Mouse (Mus musculus) hindbrain, embryonic 14.5 days (tissue): ENCODE data around the gene Pdzrn3. TPM values are rescaled to one million over a fixed set of nuclear protein-coding genes. Genes with fewer than 3 reads are reported as not detected.

Source experiments
- ATAC-seq: fragments of 200-750 bp; cut with Nextera tagmentation; 2 replicates; pipeline ENCODE4 v1.8.0; 2017; ENCODE audit warnings: moderate number of reproducible peaks, mild to moderate bottlenecking, moderate TSS enrichment, moderate library complexity; ENCODE audit not compliant: low FRiP score
- DNase-seq: peaks from one replicate; pipeline ENCODE4 v3.0.0-alpha.2; 2015; ENCODE audit warnings: low spot score
- H3K27ac ChIP-seq: fragments of 300-500 bp; sonication (generic); 2 replicates; pipeline ENCODE4 v1.5.1; 2014; ENCODE audit warnings: mild to moderate bottlenecking, moderate library complexity
- H3K27me3 ChIP-seq: fragments of 300-500 bp; sonication (generic); 2 replicates; pipeline ENCODE4 v1.6.1; 2014; ENCODE audit warnings: mild to moderate bottlenecking, low read length, mixed read lengths; ENCODE audit not compliant: control insufficient read depth, insufficient read depth
- H3K36me3 ChIP-seq: fragments of 300-500 bp; sonication (generic); replicated peaks from 2 replicates; pipeline ENCODE4 v1.6.1; 2014; ENCODE audit not compliant: control insufficient read depth, insufficient read depth
- H3K4me1 ChIP-seq: fragments of 300-500 bp; sonication (generic); replicated peaks from 2 replicates; pipeline ENCODE4 v1.6.1; 2014; ENCODE audit warnings: antibody characterized with exemption, low read length, mixed read lengths; ENCODE audit not compliant: control insufficient read depth, insufficient read depth
- H3K4me2 ChIP-seq: fragments of 300-500 bp; sonication (generic); replicated peaks from 2 replicates; pipeline ENCODE4 v1.6.1; 2014; ENCODE audit warnings: mild to moderate bottlenecking, moderate library complexity
- H3K4me3 ChIP-seq: fragments of 300-500 bp; sonication (generic); replicated peaks from 2 replicates; pipeline ENCODE4 v1.5.1; 2014; ENCODE audit warnings: mild to moderate bottlenecking, low read length
- H3K9ac ChIP-seq: fragments of 300-500 bp; sonication (generic); 2 replicates; pipeline ENCODE4 v1.6.1; 2014
- H3K9me3 ChIP-seq: fragments of 300-500 bp; sonication (generic); 2 replicates; pipeline ENCODE4 v1.6.1; 2016; ENCODE audit warnings: low read length; ENCODE audit not compliant: control insufficient read depth
- WGBS: fragments of 180-500 bp; shearing (Covaris S2); extraction: QIAGEN DNeasy Blood & Tissue Kit; methylation state at CpG from one replicate; pipeline ENCODE4 v1.1.7; 2014; 5-methylcytosine and 5-hydroxymethylcytosine counted together
- polyA plus RNA-seq: library from polyadenylated mRNA; unstranded; fragments of >200 nt; fragmentation: Nextera tagmentation; extraction: Ambion mirVana; gene quantifications from 2 replicates; pipeline ENCODE4 v1.2.1, GENCODE M21; 2014

Pdzrn3 gene
- polyA plus RNA-seq, 1 experiment from 2014 or later, result 23.2 TPM

GRCm38 (mm10) chr6:101325842-101326639, 51.7 kb downstream of the Pdzrn3 start:
- no peaks in the 10 kb centered on the region for H3K9me3 ChIP-seq
- DNase-seq (no peak), ATAC-seq (no peak)
- H3K4me1 ChIP-seq, result no peaks in the 10 kb centered on the region
- no peaks in the 10 kb centered on the region for H3K36me3 ChIP-seq
- H3K4me3 ChIP-seq, result no peak overlapping the region
- no peak overlapping the region for H3K4me2 ChIP-seq
- H3K27ac ChIP-seq, result no peak overlapping the region
- WGBS, result 91% methylated on average over 3 of the region's 3 CpGs
- no peaks in the 10 kb centered on the region for H3K27me3 ChIP-seq
- no peak overlapping the region for H3K9ac ChIP-seq

- Histone ChIP-seq H3K9me3 (no peaks in the 10 kb centered on the region), H3K4me3 (no peak overlapping the region), H3K4me2 (no peak overlapping the region), H3K9ac (no peak overlapping the region), H3K27me3 (no peaks in the 10 kb centered on the region), H3K36me3 (no peaks in the 10 kb centered on the region), H3K4me1 (no peaks in the 10 kb centered on the region), H3K27ac (no peak overlapping the region)
- DNase-seq, result no peak
- ATAC-seq, result no peak
- WGBS, result 95% methylated on average over 3 of the region's 3 CpGs
Measured at GRCm38 (mm10) chr6:101322580-101322979, 55.1 kb downstream of the Pdzrn3 start.

GRCm38 (mm10) chr6:101320386-101320785, 57.3 kb downstream of the Pdzrn3 start:
- no peak overlapping the region for H3K4me3 ChIP-seq
- DNase-seq (no peak), ATAC-seq (no peak)
- 87% methylated on average over 3 of the region's 3 CpGs for WGBS
- H3K27me3 ChIP-seq, result no peaks in the 10 kb centered on the region
- H3K9me3 ChIP-seq, result no peaks in the 10 kb centered on the region
- no peak overlapping the region for H3K4me2 ChIP-seq
- no peak overlapping the region for H3K27ac ChIP-seq
- H3K9ac ChIP-seq, result no peak overlapping the region
- no peaks in the 10 kb centered on the region for H3K4me1 ChIP-seq
- no peaks in the 10 kb centered on the region for H3K36me3 ChIP-seq

- no peaks in the 10 kb centered on the region for H3K4me1 ChIP-seq
- no peak for DNase-seq
- H3K27me3 ChIP-seq, result no peaks in the 10 kb centered on the region
- H3K4me2 ChIP-seq, result no peak overlapping the region
- H3K36me3 ChIP-seq, result no peaks in the 10 kb centered on the region
- no peaks in the 10 kb centered on the region for H3K9me3 ChIP-seq
- ATAC-seq, result no peak
- H3K4me3 ChIP-seq, result no peak overlapping the region
- no peak overlapping the region for H3K9ac ChIP-seq
- 82% methylated on average over 7 of the region's 7 CpGs for WGBS
- no peak overlapping the region for H3K27ac ChIP-seq
Measured at GRCm38 (mm10) chr6:101319374-101319967, 58.2 kb downstream of the Pdzrn3 start.

- no peak overlapping the region for H3K4me3 ChIP-seq
- no peak overlapping the region for H3K27ac ChIP-seq
- H3K36me3 ChIP-seq, result no peaks in the 10 kb centered on the region
- no peak overlapping the region for H3K9ac ChIP-seq
- H3K4me1 ChIP-seq, result no peaks in the 10 kb centered on the region
- H3K9me3 ChIP-seq, result no peaks in the 10 kb centered on the region
- ATAC-seq (no peak), DNase-seq (no peak)
- H3K4me2 ChIP-seq, result no peak overlapping the region
- WGBS, result 38% methylated on average over 6 of the region's 6 CpGs
- no peaks in the 10 kb centered on the region for H3K27me3 ChIP-seq
Measured at GRCm38 (mm10) chr6:101318530-101318929, 59.2 kb downstream of the Pdzrn3 start.

- no peak overlapping the region for H3K9ac ChIP-seq
- no peak for DNase-seq
- H3K4me3 ChIP-seq, result no peak overlapping the region
- no peaks in the 10 kb centered on the region for H3K9me3 ChIP-seq
- H3K27ac ChIP-seq, result no peak overlapping the region
- H3K4me1 ChIP-seq, result 0 out of 2 replicates have a peak, but pooled peaks cover 2% of the 10 kb centered on the region
- no peak overlapping the region for H3K4me2 ChIP-seq
- 57% methylated on average over 6 of the region's 6 CpGs for WGBS
- ATAC-seq, result no peak
- H3K27me3 ChIP-seq, result 0 out of 2 replicates have a peak, but pooled peaks cover 5% of the 10 kb centered on the region
- no peaks in the 10 kb centered on the region for H3K36me3 ChIP-seq
Measured at GRCm38 (mm10) chr6:101311446-101311845, 66.3 kb downstream of the Pdzrn3 start.

- 0 out of 2 replicates have a peak, but pooled peaks cover 2% of the 10 kb centered on the region for H3K4me1 ChIP-seq
- WGBS, result 80% methylated on average over 9 of the region's 9 CpGs
- no peak overlapping the region for H3K9ac ChIP-seq
- ATAC-seq (no peak), DNase-seq (no peak)
- H3K4me3 ChIP-seq, result no peak overlapping the region
- no peak overlapping the region for H3K27ac ChIP-seq
- no peak overlapping the region for H3K4me2 ChIP-seq
- H3K36me3 ChIP-seq, result no peaks in the 10 kb centered on the region
- no peaks in the 10 kb centered on the region for H3K9me3 ChIP-seq
- H3K27me3 ChIP-seq, result peaks cover 9% of the 10 kb centered on the region; the same call in 1 of the 2 replicates
Measured at GRCm38 (mm10) chr6:101310491-101310890, 67.2 kb downstream of the Pdzrn3 start.

GRCm38 (mm10) chr6:101307964-101308531, 69.6 kb downstream of the Pdzrn3 start:
- Histone ChIP-seq H3K4me3 (no peak overlapping the region), H3K4me1 (0 out of 2 replicates have a peak, but pooled peaks cover 2% of the 10 kb centered on the region), H3K4me2 (no peak overlapping the region), H3K36me3 (no peaks in the 10 kb centered on the region), H3K9me3 (no peaks in the 10 kb centered on the region), H3K9ac (no peak overlapping the region), H3K27ac (no peak overlapping the region), H3K27me3 (peaks cover 9% of the 10 kb centered on the region; the same call in 1 of the 2 replicates)
- DNase-seq (peak; percentile 62), ATAC-seq (peak; percentile 86)
- 12% methylated on average over 11 of the region's 11 CpGs for WGBS

- Histone ChIP-seq H3K9ac (no peak overlapping the region), H3K4me3 (no peak overlapping the region), H3K9me3 (no peaks in the 10 kb centered on the region), H3K4me1 (0 out of 2 replicates have a peak, but pooled peaks cover 2% of the 10 kb centered on the region), H3K4me2 (no peak overlapping the region), H3K36me3 (no peaks in the 10 kb centered on the region), H3K27ac (no peak overlapping the region), H3K27me3 (peaks cover 9% of the 10 kb centered on the region; the same call in 1 of the 2 replicates)
- ATAC-seq, result no peak
- 65% methylated on average over 7 of the region's 7 CpGs for WGBS
- DNase-seq, result no peak
Measured at GRCm38 (mm10) chr6:101306834-101307233, 70.9 kb downstream of the Pdzrn3 start.
